Mouse (Mus musculus) kidney, postnatal 4 days (tissue): ENCODE measurements around the gene Sri.
"Not testable (repeated sequence)": the region's sequence is repeated elsewhere in the genome, so short reads cannot be mapped to it uniquely, and the experiment has no call there.

Experiments used
- DNase-seq, 2 experiments: peaks; one replicate each; pipeline ENCODE4 v3.0.0; 2021; ENCODE audit warnings: mixed read lengths in 2 of 2

Sri gene

GRCm38 (mm10) chr5:8045855-8046254 lies at the start of gene Sri:
TSS of gene Sri (plus strand) at chr5:8046078.
- DNase-seq = peak in 1 of 2 experiments; percentile 29

- DNase-seq = peak; percentile 2 to 3
These were observed 49.4 kb upstream of the Sri start for GRCm38 (mm10) chr5:7996401-7997044.

- DNase-seq = no peak
These were observed 48.8 kb upstream of the Sri start for GRCm38 (mm10) chr5:7997086-7997485.

- no peak for DNase-seq
These were observed 45.4 kb upstream of the Sri start for GRCm38 (mm10) chr5:8000466-8000865.

GRCm38 (mm10) chr5:8002827-8003226 lies 43.1 kb upstream of the Sri start:
- no peak for DNase-seq

- DNase-seq = no peak
These were observed 32.6 kb upstream of the Sri start for GRCm38 (mm10) chr5:8013276-8013675.

GRCm38 (mm10) chr5:8034596-8034995 lies 11.3 kb upstream of the Sri start:
- not testable (repeated sequence) for DNase-seq

GRCm38 (mm10) chr5:8053827-8054226 lies 7.9 kb downstream of the Sri start:
- no peak for DNase-seq

- peak; percentile 21 to 45 for DNase-seq
These were observed 9.8 kb downstream of the Sri start for GRCm38 (mm10) chr5:8055721-8056129.

GRCm38 (mm10) chr5:8056141-8057017 lies 10.5 kb downstream of the Sri start:
- peak; percentile 88 to 93 for DNase-seq

GRCm38 (mm10) chr5:8057018-8057323 lies 11.1 kb downstream of the Sri start:
- DNase-seq = no peak

- no peak for DNase-seq
These were observed 12.2 kb downstream of the Sri start for GRCm38 (mm10) chr5:8058056-8058455.

- no peak for DNase-seq
These were observed 16.6 kb downstream of the Sri start for GRCm38 (mm10) chr5:8062469-8062868.

- DNase-seq = no peak
These were observed 17.3 kb downstream of the Sri start for GRCm38 (mm10) chr5:8063207-8063606.

- DNase-seq = no peak
These were observed 27.5 kb downstream of the Sri start for GRCm38 (mm10) chr5:8073406-8073805.

GRCm38 (mm10) chr5:8073901-8074561 lies 28.2 kb downstream of the Sri start:
- DNase-seq = no peak

- no peak for DNase-seq
These were observed 31.6 kb downstream of the Sri start for GRCm38 (mm10) chr5:8077481-8077880.

- no peak for DNase-seq
These were observed 37.1 kb downstream of the Sri start for GRCm38 (mm10) chr5:8082800-8083509.

- DNase-seq = no peak
These were observed 39.8 kb downstream of the Sri start for GRCm38 (mm10) chr5:8085661-8086060.

GRCm38 (mm10) chr5:8088147-8088546 lies 42.3 kb downstream of the Sri start:
- DNase-seq = no peak

GRCm38 (mm10) chr5:8094921-8095320 lies 49.0 kb downstream of the Sri start:
- DNase-seq = no peak

- no peak for DNase-seq
These were observed 49.8 kb downstream of the Sri start for GRCm38 (mm10) chr5:8095689-8096088.

- no peak for DNase-seq
These were observed 65.8 kb downstream of the Sri start for GRCm38 (mm10) chr5:8111691-8112090.
